Mouse (Mus musculus) CH12.LX (cell line): ENCODE data around the gene Tufm. TPM values are rescaled to one million over a fixed set of nuclear protein-coding genes. Genes with fewer than 3 reads are reported as not detected.

Experiments
- DNase-seq: peaks from one replicate; pipeline ENCODE4 v3.0.0-alpha.2; 2013; ENCODE audit errors: extremely low read depth
- H3K27ac ChIP-seq: 2 replicates; pipeline ENCODE4 v1.5.1; 2012; ENCODE audit warnings: low read depth, mild to moderate bottlenecking, control low read depth, moderate library complexity; ENCODE audit not compliant: insufficient read depth
- H3K27me3 ChIP-seq: replicated peaks from 2 replicates; pipeline ENCODE3; 2012; ENCODE audit warnings: inconsistent platforms
- H3K36me3 ChIP-seq, 2 experiments: replicated peaks in 1 of 2; 2 replicates each; pipeline versions ENCODE3 to v1.6.1; 2012; ENCODE audit warnings: inconsistent platforms in 1 of 2, low read length in 1 of 2, mild to moderate bottlenecking in 1 of 2, mixed read lengths in 1 of 2, moderate library complexity in 1 of 2; ENCODE audit not compliant: control insufficient read depth in 1 of 2, insufficient read depth in 1 of 2
- H3K4me1 ChIP-seq, 2 experiments: 2 replicates each; pipeline ENCODE4 v1.6.1; 2012; ENCODE audit warnings: inconsistent platforms in 1 of 2, moderate library complexity in 1 of 2; ENCODE audit not compliant: insufficient read depth in 2 of 2, control insufficient read depth in 1 of 2
- H3K4me2 ChIP-seq: 2 replicates; pipeline ENCODE4 v1.6.1; 2012; ENCODE audit warnings: low read depth, mild to moderate bottlenecking, control low read depth; ENCODE audit not compliant: poor library complexity, insufficient read depth, severe bottlenecking
- H3K4me3 ChIP-seq, 3 experiments: fragments of 150-350 bp in 1 of 3; sonication (generic) in 1 of 3; replicated peaks in 1 of 3; 2 replicates each; pipeline versions ENCODE3 to v1.5.1; 2011 to 2012; ENCODE audit warnings: low read depth in 2 of 3, low read length in 2 of 3, mild to moderate bottlenecking in 2 of 3, moderate library complexity in 2 of 3, control low read depth in 1 of 3, improper control_type of control experiment in 1 of 3, inconsistent platforms in 1 of 3, mixed read lengths in 1 of 3; ENCODE audit not compliant: poor library complexity in 1 of 3
- H3K79me2 ChIP-seq: replicated peaks from 2 replicates; pipeline ENCODE4 v1.6.1; 2012; ENCODE audit warnings: mild to moderate bottlenecking, moderate library complexity; ENCODE audit not compliant: control insufficient read depth, poor library complexity, insufficient read depth, severe bottlenecking; ENCODE audit errors: extremely low read depth
- H3K9ac ChIP-seq: 2 replicates; pipeline ENCODE4 v1.6.1; 2012; ENCODE audit warnings: low read depth, mild to moderate bottlenecking, control low read depth, moderate library complexity; ENCODE audit not compliant: insufficient read depth
- H3K9me3 ChIP-seq: replicated peaks from 2 replicates; pipeline ENCODE3; 2012; ENCODE audit warnings: low read length, inconsistent platforms, mixed read lengths
- BHLHE40 ChIP-seq: IDR thresholded peaks from 2 replicates; pipeline ENCODE4 v1.6.1; 2011; ENCODE audit warnings: mild to moderate bottlenecking, low read depth, low read length, improper control_type of control experiment
- CHD2 ChIP-seq: IDR thresholded peaks from 2 replicates; pipeline ENCODE4 v1.6.1; 2011; ENCODE audit warnings: low read length, improper control_type of control experiment
- CTCF ChIP-seq, 2 experiments: IDR thresholded peaks in 1 of 2; conservative IDR thresholded peaks in 1 of 2; 2 replicates each; pipeline ENCODE4 v1.5.1; 2011 to 2012; ENCODE audit warnings: low read depth in 2 of 2, low read length in 2 of 2, improper control_type of control experiment in 1 of 2, inconsistent platforms in 1 of 2, mild to moderate bottlenecking in 1 of 2, moderate library complexity in 1 of 2
- E2F4 ChIP-seq: IDR thresholded peaks from 2 replicates; pipeline ENCODE4 v1.6.1; 2011; ENCODE audit warnings: low read depth, low read length, improper control_type of control experiment; ENCODE audit not compliant: insufficient replicate concordance
- ELF1 ChIP-seq: IDR thresholded peaks from 2 replicates; pipeline ENCODE4 v1.6.1; 2014; ENCODE audit warnings: low read depth, mild to moderate bottlenecking, inconsistent platforms, low read length, improper control_type of control experiment
- ETS1 ChIP-seq: conservative IDR thresholded peaks from 2 replicates; pipeline ENCODE4 v1.6.1; 2012; ENCODE audit warnings: low read depth, mild to moderate bottlenecking, inconsistent platforms, low read length, improper control_type of control experiment, moderate library complexity
- IRF4 ChIP-seq: IDR thresholded peaks from 2 replicates; pipeline ENCODE4 v1.6.1; 2014; ENCODE audit warnings: low read depth, mild to moderate bottlenecking, inconsistent platforms, low read length, improper control_type of control experiment
- JUN ChIP-seq: IDR thresholded peaks from 2 replicates; pipeline ENCODE4 v1.6.1; 2011; ENCODE audit warnings: low read depth, mild to moderate bottlenecking, low read length, improper control_type of control experiment, moderate library complexity; ENCODE audit not compliant: insufficient read depth
- KAT2A ChIP-seq: IDR thresholded peaks from 2 replicates; pipeline ENCODE4 v1.6.1; 2012; ENCODE audit warnings: low read length, improper control_type of control experiment, inconsistent platforms; ENCODE audit not compliant: insufficient replicate concordance
- MAFK ChIP-seq: IDR thresholded peaks from 2 replicates; pipeline ENCODE4 v1.6.1; 2011; ENCODE audit warnings: low read length, improper control_type of control experiment; ENCODE audit not compliant: insufficient replicate concordance
- MAX ChIP-seq: IDR thresholded peaks from 2 replicates; pipeline ENCODE4 v1.6.1; 2011; ENCODE audit warnings: low read length, improper control_type of control experiment
- MAZ ChIP-seq: IDR thresholded peaks from 2 replicates; pipeline ENCODE4 v1.6.1; 2012; ENCODE audit warnings: low read depth, mild to moderate bottlenecking, inconsistent platforms, low read length, improper control_type of control experiment, moderate library complexity
- MEF2A ChIP-seq: IDR thresholded peaks from 2 replicates; pipeline ENCODE4 v1.6.1; 2014; ENCODE audit warnings: low read depth, mild to moderate bottlenecking, inconsistent platforms, low read length, improper control_type of control experiment, borderline replicate concordance
- NRF1 ChIP-seq: IDR thresholded peaks from 2 replicates; pipeline ENCODE4 v1.6.1; 2014; ENCODE audit warnings: low read depth, mild to moderate bottlenecking, inconsistent platforms, low read length, improper control_type of control experiment, moderate library complexity
- POLR2A ChIP-seq: IDR thresholded peaks from 2 replicates; pipeline ENCODE4 v1.6.1; 2011; ENCODE audit warnings: low read depth, mild to moderate bottlenecking, improper control_type of control experiment, low read length
- POLR2AphosphoS2 ChIP-seq: IDR thresholded peaks from 2 replicates; pipeline ENCODE4 v1.6.1; 2011; ENCODE audit warnings: low read depth, low read length, improper control_type of control experiment
- RCOR1 ChIP-seq: conservative IDR thresholded peaks from 2 replicates; pipeline ENCODE4 v1.6.1; 2012; ENCODE audit warnings: low read depth, mild to moderate bottlenecking, inconsistent platforms, low read length, improper control_type of control experiment
- SIN3A ChIP-seq: IDR thresholded peaks from 2 replicates; pipeline ENCODE4 v1.6.1; 2012; ENCODE audit warnings: low read length, improper control_type of control experiment, inconsistent platforms
- SMC3 ChIP-seq: IDR thresholded peaks from 2 replicates; pipeline ENCODE4 v1.6.1; 2011; ENCODE audit warnings: low read depth, low read length, improper control_type of control experiment
- TBP ChIP-seq: conservative IDR thresholded peaks from 2 replicates; pipeline ENCODE4 v1.6.1; 2011; ENCODE audit warnings: low read depth, low read length, improper control_type of control experiment
- TCF12 ChIP-seq: IDR thresholded peaks from 2 replicates; pipeline ENCODE4 v1.6.1; 2014; ENCODE audit warnings: low read depth, mild to moderate bottlenecking, inconsistent platforms, low read length, improper control_type of control experiment
- UBTF ChIP-seq: IDR thresholded peaks from 2 replicates; pipeline ENCODE4 v1.6.1; 2012; ENCODE audit warnings: low read depth, mild to moderate bottlenecking, inconsistent platforms, low read length, improper control_type of control experiment, moderate library complexity
- ZMIZ1 ChIP-seq: IDR thresholded peaks from 2 replicates; pipeline ENCODE4 v1.6.1; 2012; ENCODE audit warnings: low read depth, mild to moderate bottlenecking, inconsistent platforms, low read length, improper control_type of control experiment
- dilution Hi-C: fragments of 300-500 bp; cut with MboI; formaldehyde crosslinking; loops from 2 replicates; pipeline ENCODE4 v1.14.3; 2020; ENCODE audit warnings: low sequenced_read_pairs; ENCODE audit not compliant: extremely low pct_unique_long_range_greater_than_20kb, extremely low pct_ligation_motif_present
- in situ Hi-C: fragments of 300-500 bp; cut with MboI; formaldehyde crosslinking; loops from 3 replicates; pipeline ENCODE4 v1.14.3; 2019; ENCODE audit warnings: low sequenced_read_pairs, low pct_ligation_motif_present, low pct_unique_long_range_greater_than_20kb, mixed read lengths
- polyA plus RNA-seq: library from polyadenylated mRNA; unstranded; fragments of >175 nt; gene quantifications from 2 replicates; pipeline ENCODE4 v1.2.1, GENCODE M21; 2012; ENCODE audit warnings: low read depth; ENCODE audit not compliant: insufficient read length
- total RNA-seq, 2 experiments: library from RNA; depleted of rRNA; stranded (reverse); fragments of 300-350 nt in 1 of 2; fragments of >200 nt in 1 of 2; gene quantifications; 2 replicates each; pipeline ENCODE4 v1.2.3; 2012 to 2014

Gene Tufm
- total and polyA plus RNA-seq, 3 experiments = 115 to 219 (median 156) TPM

GRCm38 (mm10) chr7:126491005-126491404 lies 3.8 kb downstream of the Tufm start:
- no peaks in the 10 kb centered on the region for H3K27me3 ChIP-seq
- no peak overlapping the region for H3K4me3 ChIP-seq
- no peak overlapping the region for H3K4me2 ChIP-seq
- no peak overlapping the region for H3K27ac ChIP-seq
- TF ChIP-seq MAFK (no peak), E2F4 (no peak), NRF1 (no peak), KAT2A (no peak), SMC3 (no peak), MAZ (no peak), TBP (no peak), RCOR1 (no peak), POLR2AphosphoS2 (no peak), BHLHE40 (no peak), UBTF (no peak), ELF1 (no peak), TCF12 (no peak), MAX (no peak), ZMIZ1 (no peak), SIN3A (no peak)
- TF ChIP-seq, all 38 proteins: peak for 0
- H3K4me1 ChIP-seq = peaks cover 5 to 50% of the 10 kb centered on the region in 2 experiments
- dilution Hi-C loops (no loop called here), in situ Hi-C loops (no loop called here)
- no peak overlapping the region for H3K9ac ChIP-seq
- no peak for DNase-seq
- H3K9me3 ChIP-seq = no peaks in the 10 kb centered on the region
- H3K36me3 ChIP-seq = peaks cover 65 to 72% of the 10 kb centered on the region in 2 experiments
- peaks cover 15% of the 10 kb centered on the region for H3K79me2 ChIP-seq

GRCm38 (mm10) chr7:126491973-126492372 lies 4.8 kb downstream of the Tufm start:
- peaks cover 18% of the 10 kb centered on the region for H3K79me2 ChIP-seq
- H3K27me3 ChIP-seq = no peaks in the 10 kb centered on the region
- no peak overlapping the region for H3K27ac ChIP-seq
- H3K36me3 ChIP-seq = peaks cover 70 to 82% of the 10 kb centered on the region in 2 experiments
- no peak overlapping the region for H3K9ac ChIP-seq
- dilution Hi-C loops (no loop called here), in situ Hi-C loops (no loop called here)
- peaks cover 5 to 53% of the 10 kb centered on the region in 2 experiments for H3K4me1 ChIP-seq
- no peak overlapping the region for H3K4me3 ChIP-seq
- no peak overlapping the region for H3K4me2 ChIP-seq
- no peaks in the 10 kb centered on the region for H3K9me3 ChIP-seq
- TF ChIP-seq JUN = no peak
- TF ChIP-seq CTCF (conservative IDR thresholded peaks at IDR 0.05 in 1 of 2, IDR thresholded peaks at IDR 0.05 in 1 of 2; ENCODE audit: low read depth in 2 of 2, low read length in 2 of 2) = no peak
- TF ChIP-seq ETS1 = no peak
- TF ChIP-seq SMC3 = no peak
- no peak for TF ChIP-seq CHD2
- no peak for TF ChIP-seq POLR2A
- no peak for TF ChIP-seq RCOR1
- no peak for TF ChIP-seq IRF4
- TF ChIP-seq NRF1 = no peak
- no peak for TF ChIP-seq MAZ
- TF ChIP-seq MEF2A = no peak
- no peak for DNase-seq
